Mouse (Mus musculus) neural tube, embryonic 12.5 days (tissue): ENCODE measurements around the gene Rpl13a. TPM values are rescaled to one million over a fixed set of nuclear protein-coding genes. Genes with fewer than 3 reads are reported as not detected.
"Not testable (repeated sequence)": the region's sequence is repeated elsewhere in the genome, so short reads cannot be mapped to it uniquely, and the experiment has no call there.

Experiments
- ATAC-seq: fragments of 200-750 bp; cut with Nextera tagmentation; 2 replicates; pipeline ENCODE4 v1.8.0; 2017; ENCODE audit warnings: low read depth, mild to moderate bottlenecking, moderate TSS enrichment, moderate library complexity; ENCODE audit not compliant: low FRiP score
- H3K27ac ChIP-seq: fragments of 300-500 bp; sonication (generic); 2 replicates; pipeline ENCODE4 v1.5.1; 2016
- H3K27me3 ChIP-seq: fragments of 300-500 bp; sonication (generic); replicated peaks from 2 replicates; pipeline ENCODE4 v1.6.1; 2016; ENCODE audit warnings: mild to moderate bottlenecking
- H3K36me3 ChIP-seq: fragments of 300-500 bp; sonication (generic); 2 replicates; pipeline ENCODE4 v1.6.1; 2016; ENCODE audit warnings: mild to moderate bottlenecking
- H3K4me1 ChIP-seq: fragments of 300-500 bp; sonication (generic); 2 replicates; pipeline ENCODE4 v1.6.1; 2016
- H3K4me2 ChIP-seq: fragments of 300-500 bp; sonication (generic); replicated peaks from 2 replicates; pipeline ENCODE4 v1.6.1; 2016; ENCODE audit warnings: mild to moderate bottlenecking
- H3K4me3 ChIP-seq: fragments of 300-500 bp; sonication (generic); 2 replicates; pipeline ENCODE4 v1.5.1; 2016
- H3K9ac ChIP-seq: fragments of 300-500 bp; sonication (generic); 2 replicates; pipeline ENCODE4 v1.6.1; 2016; ENCODE audit warnings: mild to moderate bottlenecking
- H3K9me3 ChIP-seq: fragments of 300-500 bp; sonication (generic); 2 replicates; pipeline ENCODE4 v1.6.1; 2016; ENCODE audit warnings: mild to moderate bottlenecking
- WGBS: fragments of 180-500 bp; shearing (Covaris S2); methylation state at CpG from one replicate; pipeline ENCODE4 v1.1.7; 2016; 5-methylcytosine and 5-hydroxymethylcytosine counted together
- polyA plus RNA-seq: library from polyadenylated mRNA; unstranded; fragments of >200 nt; fragmentation: Nextera tagmentation; extraction: Ambion mirVana; gene quantifications from 2 replicates; pipeline ENCODE4 v1.2.1, GENCODE M21; 2016

Rpl13a gene
- polyA plus RNA-seq, 1 experiment from 2014 or later: 974 TPM

- H3K9ac ChIP-seq: no peak overlapping the region
- no peaks in the 10 kb centered on the region for H3K9me3 ChIP-seq
- no peaks in the 10 kb centered on the region for H3K36me3 ChIP-seq
- H3K4me2 ChIP-seq: no peak overlapping the region
- peaks cover 7% of the 10 kb centered on the region; the same call in 1 of the 2 replicates for H3K4me1 ChIP-seq
- H3K27ac ChIP-seq: no peak overlapping the region
- H3K27me3 ChIP-seq: no peaks in the 10 kb centered on the region
- 91% methylated on average over 5 of the region's 5 CpGs for WGBS
- H3K4me3 ChIP-seq: no peak overlapping the region
- no peak for ATAC-seq
Observed at GRCm38 (mm10) chr7:45104941-45105340, 23.6 kb downstream of the Rpl13a start.

GRCm38 (mm10) chr7:45103652-45104180 lies 24.8 kb downstream of the Rpl13a start, which contains the start of gene Fcgrt:
Fcgrt (minus strand) TSS chr7:45103851.
- ATAC-seq: no peak
- H3K9ac ChIP-seq: no peak within 1 kb of the TSS
- WGBS: 77% methylated on average over 7 of the region's 7 CpGs
- H3K9me3 ChIP-seq: no peaks in the 10 kb centered on the region
- no peak within 1 kb of the TSS; the same call in 1 of the 2 replicates for H3K4me3 ChIP-seq
- no peak within 1 kb of the TSS for H3K27ac ChIP-seq
- peaks cover 7% of the 10 kb centered on the region; the same call in 1 of the 2 replicates for H3K4me1 ChIP-seq
- no peaks in the 10 kb centered on the region for H3K36me3 ChIP-seq
- no peaks in the 10 kb centered on the region for H3K27me3 ChIP-seq
- H3K4me2 ChIP-seq: no peak within 1 kb of the TSS; the same call in 1 of the 2 replicates

GRCm38 (mm10) chr7:45102940-45103585 lies 25.5 kb downstream of the Rpl13a start:
- H3K4me3 ChIP-seq: no peak overlapping the region; the same call in 1 of the 2 replicates
- WGBS: 84% methylated on average over 9 of the region's 9 CpGs
- peaks cover 7% of the 10 kb centered on the region; the same call in 1 of the 2 replicates for H3K4me1 ChIP-seq
- H3K36me3 ChIP-seq: no peaks in the 10 kb centered on the region
- no peak overlapping the region for H3K9ac ChIP-seq
- H3K27me3 ChIP-seq: no peaks in the 10 kb centered on the region
- H3K9me3 ChIP-seq: no peaks in the 10 kb centered on the region
- ATAC-seq: no peak
- H3K4me2 ChIP-seq: no peak overlapping the region; the same call in 1 of the 2 replicates
- H3K27ac ChIP-seq: no peak overlapping the region

GRCm38 (mm10) chr7:45102441-45102840 lies 26.1 kb downstream of the Rpl13a start:
- no peak for ATAC-seq
- no peak overlapping the region for H3K4me2 ChIP-seq
- peaks cover 7% of the 10 kb centered on the region; the same call in 1 of the 2 replicates for H3K4me1 ChIP-seq
- no peak overlapping the region; the same call in 1 of the 2 replicates for H3K4me3 ChIP-seq
- no peaks in the 10 kb centered on the region for H3K27me3 ChIP-seq
- H3K27ac ChIP-seq: no peak overlapping the region
- H3K36me3 ChIP-seq: no peaks in the 10 kb centered on the region
- whole genome bisulfite sequencing: 87% methylated on average over 11 of the region's 11 CpGs
- H3K9me3 ChIP-seq: no peaks in the 10 kb centered on the region
- no peak overlapping the region for H3K9ac ChIP-seq

- ATAC-seq: no peak
- no peak overlapping the region for H3K4me3 ChIP-seq
- no peak overlapping the region for H3K4me2 ChIP-seq
- H3K4me1 ChIP-seq: no peaks in the 10 kb centered on the region
- no peaks in the 10 kb centered on the region for H3K9me3 ChIP-seq
- H3K9ac ChIP-seq: no peak overlapping the region
- no peaks in the 10 kb centered on the region for H3K27me3 ChIP-seq
- 93% methylated on average over 6 of the region's 6 CpGs for WGBS
- H3K36me3 ChIP-seq: no peaks in the 10 kb centered on the region
- H3K27ac ChIP-seq: no peak overlapping the region
Observed at GRCm38 (mm10) chr7:45100046-45100445, 28.5 kb downstream of the Rpl13a start.

- 91% methylated on average over 8 of the region's 8 CpGs for WGBS
- no peak for ATAC-seq
- no peaks in the 10 kb centered on the region for H3K9me3 ChIP-seq
- no peaks in the 10 kb centered on the region for H3K27me3 ChIP-seq
- H3K9ac ChIP-seq: no peak overlapping the region
- H3K4me2 ChIP-seq: no peak overlapping the region
- H3K27ac ChIP-seq: no peak overlapping the region
- H3K36me3 ChIP-seq: no peaks in the 10 kb centered on the region
- no peak overlapping the region for H3K4me3 ChIP-seq
- no peaks in the 10 kb centered on the region; the same call in 1 of the 2 replicates for H3K4me1 ChIP-seq
Observed at GRCm38 (mm10) chr7:45098541-45099240, 29.9 kb downstream of the Rpl13a start.

- Histone ChIP-seq H3K9me3 (no peaks in the 10 kb centered on the region), H3K9ac (no peak overlapping the region), H3K4me1 (peaks cover 6% of the 10 kb centered on the region; the same call in 1 of the 2 replicates), H3K27me3 (no peaks in the 10 kb centered on the region), H3K27ac (no peak overlapping the region), H3K36me3 (no peaks in the 10 kb centered on the region), H3K4me2 (no peak overlapping the region), H3K4me3 (no peak overlapping the region)
- ATAC-seq: no peak
- 73% methylated on average over 6 of the region's 6 CpGs for WGBS
Observed at GRCm38 (mm10) chr7:45097479-45097878, 31.1 kb downstream of the Rpl13a start.

- H3K4me3 ChIP-seq, H3K27me3 ChIP-seq, H3K36me3 ChIP-seq, H3K9me3 ChIP-seq, H3K27ac ChIP-seq, H3K9ac ChIP-seq, H3K4me2 ChIP-seq, ATAC-seq: not testable (repeated sequence)
- WGBS: 93% methylated on average over 14 of the region's 14 CpGs
- peaks cover 12% of the 10 kb centered on the region; the same call in 1 of the 2 replicates for H3K4me1 ChIP-seq
Observed at GRCm38 (mm10) chr7:45095965-45096364, 32.6 kb downstream of the Rpl13a start.

- no peak overlapping the region for H3K4me3 ChIP-seq
- H3K4me1 ChIP-seq: peaks cover 12% of the 10 kb centered on the region; the same call in 1 of the 2 replicates
- no peaks in the 10 kb centered on the region for H3K9me3 ChIP-seq
- H3K27me3 ChIP-seq: no peaks in the 10 kb centered on the region; the same call in 1 of the 2 replicates
- no peak overlapping the region for H3K4me2 ChIP-seq
- 83% methylated on average over 6 of the region's 6 CpGs for WGBS
- no peak overlapping the region for H3K9ac ChIP-seq
- no peak overlapping the region for H3K27ac ChIP-seq
- H3K36me3 ChIP-seq: no peaks in the 10 kb centered on the region
- ATAC-seq: no peak
Observed at GRCm38 (mm10) chr7:45095367-45095766, 33.2 kb downstream of the Rpl13a start.

GRCm38 (mm10) chr7:45094121-45094520 lies 34.4 kb downstream of the Rpl13a start:
- Histone ChIP-seq H3K9me3 (no peaks in the 10 kb centered on the region), H3K27me3 (no peaks in the 10 kb centered on the region; the same call in 1 of the 2 replicates), H3K4me1 (peaks cover 12% of the 10 kb centered on the region; the same call in 1 of the 2 replicates), H3K9ac (no peak overlapping the region), H3K4me2 (no peak overlapping the region), H3K36me3 (no peaks in the 10 kb centered on the region), H3K4me3 (no peak overlapping the region), H3K27ac (no peak overlapping the region)
- 9% methylated on average over 7 of the region's 7 CpGs for WGBS
- no peak for ATAC-seq

GRCm38 (mm10) chr7:45093516-45093905 lies 35.0 kb downstream of the Rpl13a start:
- H3K4me1 ChIP-seq: peaks cover 12% of the 10 kb centered on the region; the same call in 1 of the 2 replicates
- no peak overlapping the region for H3K27ac ChIP-seq
- no peak for ATAC-seq
- no peaks in the 10 kb centered on the region; the same call in 1 of the 2 replicates for H3K27me3 ChIP-seq
- H3K9ac ChIP-seq: no peak overlapping the region
- H3K36me3 ChIP-seq: peaks cover 1% of the 10 kb centered on the region
- H3K4me3 ChIP-seq: no peak overlapping the region
- WGBS: 32% methylated on average over 12 of the region's 18 CpGs
- H3K9me3 ChIP-seq: no peaks in the 10 kb centered on the region
- no peak overlapping the region; the same call in 1 of the 2 replicates for H3K4me2 ChIP-seq
